Mouse (Mus musculus) midbrain, embryonic 12.5 days (tissue): ENCODE results near the gene Xiap. TPM values are rescaled to one million over a fixed set of nuclear protein-coding genes. Genes with fewer than 3 reads are reported as not detected.
A peak's percentile ranks its signal among the peaks of the same experiment; 100 is the strongest.

Experiments used
- ATAC-seq: fragments of 200-750 bp; cut with Nextera tagmentation; 2 replicates; pipeline ENCODE4 v1.8.0; 2017; ENCODE audit warnings: low read depth, moderate TSS enrichment, moderate library complexity; ENCODE audit not compliant: low FRiP score
- H3K27ac ChIP-seq: fragments of 300-500 bp; sonication (generic); replicated peaks from 2 replicates; pipeline ENCODE4 v1.5.1; 2016; ENCODE audit warnings: mild to moderate bottlenecking
- H3K27me3 ChIP-seq: fragments of 300-500 bp; sonication (generic); 2 replicates; pipeline ENCODE4 v1.6.1; 2016; ENCODE audit warnings: mild to moderate bottlenecking
- H3K36me3 ChIP-seq: fragments of 300-500 bp; sonication (generic); 2 replicates; pipeline ENCODE4 v1.6.1; 2016
- H3K4me1 ChIP-seq: fragments of 300-500 bp; sonication (generic); 2 replicates; pipeline ENCODE4 v1.6.1; 2016
- H3K4me2 ChIP-seq: fragments of 300-500 bp; sonication (generic); replicated peaks from 2 replicates; pipeline ENCODE4 v1.6.1; 2016; ENCODE audit warnings: mild to moderate bottlenecking, moderate library complexity
- H3K4me3 ChIP-seq: fragments of 300-500 bp; sonication (generic); 2 replicates; pipeline ENCODE4 v1.5.1; 2016; ENCODE audit warnings: mild to moderate bottlenecking
- H3K9ac ChIP-seq: fragments of 300-500 bp; sonication (generic); replicated peaks from 2 replicates; pipeline ENCODE4 v1.6.1; 2016; ENCODE audit warnings: mild to moderate bottlenecking, moderate library complexity
- H3K9me3 ChIP-seq: fragments of 300-500 bp; sonication (generic); 2 replicates; pipeline ENCODE4 v1.6.1; 2016; ENCODE audit warnings: mild to moderate bottlenecking
- WGBS: fragments of 180-500 bp; shearing (Covaris S2); methylation state at CpG from one replicate; pipeline ENCODE4 v1.1.7; 2016; 5-methylcytosine and 5-hydroxymethylcytosine counted together
- polyA plus RNA-seq: library from polyadenylated mRNA; unstranded; fragments of >200 nt; fragmentation: Nextera tagmentation; extraction: Ambion mirVana; gene quantifications from 2 replicates; pipeline ENCODE4 v1.2.1, GENCODE M21; 2016

Gene Xiap
- polyA plus RNA-seq, 1 experiment from 2014 or later: 11.1 TPM

DNA sequence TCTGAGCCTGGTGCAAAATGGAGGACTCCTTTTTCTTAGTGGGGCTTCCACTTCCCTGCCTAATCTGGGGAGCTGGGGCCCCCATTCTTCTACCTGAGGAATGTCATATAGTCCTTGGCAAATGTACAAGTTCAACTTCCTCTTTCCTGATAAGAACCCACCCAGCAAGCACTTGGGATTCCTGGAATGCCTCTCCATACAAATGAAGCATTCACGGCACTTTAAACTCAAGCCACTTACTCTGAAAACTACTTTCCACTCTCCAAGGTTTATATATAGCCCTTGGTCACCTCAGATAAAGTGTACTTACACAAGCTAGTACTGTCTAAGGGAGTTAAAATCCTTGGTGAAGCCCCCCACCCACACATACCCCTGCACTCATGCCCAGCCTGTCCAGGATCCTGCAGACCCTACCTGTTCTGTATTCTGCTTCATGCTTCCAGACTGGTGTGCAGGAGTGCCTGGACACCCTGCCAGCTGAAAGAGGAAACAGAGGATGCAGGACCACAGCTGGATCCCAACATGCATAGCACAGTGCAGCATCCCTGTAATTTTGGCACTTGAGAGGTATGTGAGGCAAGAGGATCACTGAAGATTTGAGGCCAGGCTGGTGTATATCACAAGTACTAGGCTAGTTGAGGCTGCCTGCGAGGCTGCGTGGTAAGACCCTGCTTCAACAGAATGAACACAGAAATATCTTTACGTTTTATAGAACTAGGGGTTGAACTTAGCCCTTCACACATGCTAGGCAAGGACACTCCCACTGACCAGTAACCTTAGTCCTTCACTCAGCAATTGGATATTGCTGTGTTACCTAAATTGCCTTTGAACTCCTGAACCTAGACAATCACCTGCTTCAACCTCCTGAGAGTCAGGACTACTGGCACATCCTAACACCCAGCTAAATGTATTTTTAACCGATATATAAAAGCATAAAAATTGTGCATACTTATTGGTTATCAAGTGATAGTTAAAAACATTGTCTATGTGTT lies 8.5 kb upstream of the Xiap start:
- Histone ChIP-seq H3K4me3 (no peak overlapping the region), H3K9me3 (no peaks in the 10 kb centered on the region), H3K36me3 (no peaks in the 10 kb centered on the region), H3K4me2 (no peak overlapping the region), H3K27me3 (no peaks in the 10 kb centered on the region), H3K4me1 (no peaks in the 10 kb centered on the region), H3K27ac (no peak overlapping the region), H3K9ac (no peak overlapping the region)
- WGBS: 78% methylated on average over 5 of the region's 5 CpGs
- ATAC-seq: no peak

DNA sequence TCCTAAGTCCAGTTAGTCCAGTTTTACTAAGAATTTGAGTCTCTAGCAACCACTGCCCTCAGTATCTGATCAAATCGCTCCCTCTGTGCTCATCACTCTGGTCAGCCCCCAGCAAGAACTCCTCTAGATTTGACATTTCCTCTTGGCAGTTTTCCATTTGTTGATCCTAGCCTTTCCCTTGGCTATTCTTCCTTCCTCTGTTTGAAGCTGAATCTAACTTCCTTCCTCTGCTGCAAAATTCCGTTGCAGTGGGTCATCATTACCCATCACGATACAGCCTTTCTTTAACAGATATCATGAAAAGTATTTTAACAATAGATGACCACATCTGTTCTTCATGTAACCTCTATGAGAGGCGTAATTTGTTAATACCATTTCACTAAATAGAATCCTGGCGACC lies 2.5 kb upstream of the Xiap start:
- no peak overlapping the region for H3K4me2 ChIP-seq
- H3K9me3 ChIP-seq: no peaks in the 10 kb centered on the region
- H3K36me3 ChIP-seq: no peaks in the 10 kb centered on the region
- no peak overlapping the region for H3K9ac ChIP-seq
- no peak for ATAC-seq
- H3K27me3 ChIP-seq: no peaks in the 10 kb centered on the region
- no peaks in the 10 kb centered on the region for H3K4me1 ChIP-seq
- no peak overlapping the region for H3K4me3 ChIP-seq
- no peak overlapping the region for H3K27ac ChIP-seq
- 80% methylated on average over 5 of the region's 5 CpGs for WGBS

DNA sequence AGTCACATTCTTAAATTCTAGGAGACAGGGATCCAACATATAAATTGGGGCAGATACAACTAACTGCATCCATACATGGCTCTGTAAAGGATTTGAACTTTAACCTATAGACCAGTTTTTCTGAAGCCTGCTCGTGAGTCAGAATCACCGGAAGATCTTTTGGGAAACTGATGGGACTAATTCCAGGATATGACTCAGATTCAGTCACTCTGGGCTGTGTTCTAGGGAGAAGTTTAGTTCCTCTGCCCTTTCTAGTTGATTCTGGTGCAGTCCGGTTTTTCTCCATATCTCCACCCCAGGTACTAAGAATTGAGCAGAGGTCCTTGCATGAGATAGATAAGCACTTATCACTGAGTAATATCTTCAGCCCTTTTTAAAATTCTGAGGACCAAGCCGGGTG lies 1.6 kb upstream of the Xiap start:
- Histone ChIP-seq H3K36me3 (no peaks in the 10 kb centered on the region), H3K4me3 (no peak overlapping the region), H3K4me2 (no peak overlapping the region), H3K27me3 (no peaks in the 10 kb centered on the region), H3K4me1 (no peaks in the 10 kb centered on the region), H3K9me3 (no peaks in the 10 kb centered on the region), H3K9ac (no peak overlapping the region), H3K27ac (no peak overlapping the region)
- 84% methylated on average over 4 of the region's 4 CpGs for WGBS
- ATAC-seq: no peak

DNA sequence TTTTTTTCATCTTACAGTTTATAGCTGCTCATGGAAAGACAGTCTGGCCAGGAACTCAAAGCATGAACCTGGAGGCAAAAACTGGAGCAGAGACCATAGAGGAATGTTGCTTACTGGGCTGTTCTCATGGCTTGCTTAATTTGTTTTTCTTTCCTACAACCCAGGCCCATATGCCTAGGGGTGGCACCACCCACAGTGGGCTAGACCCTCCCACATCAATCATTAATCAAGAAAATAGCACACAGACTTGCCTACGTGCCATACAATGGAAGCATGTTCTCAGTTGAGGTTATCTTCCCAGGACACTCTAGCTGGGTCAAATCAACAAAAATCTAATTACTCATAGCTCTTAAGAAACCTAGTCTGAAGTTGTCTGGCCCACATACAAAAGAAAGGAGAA lies 4.1 kb downstream of the Xiap start:
- no peak for ATAC-seq
- Histone ChIP-seq H3K27ac (no peak overlapping the region), H3K4me3 (no peak overlapping the region), H3K27me3 (no peaks in the 10 kb centered on the region), H3K9ac (no peak overlapping the region), H3K36me3 (no peaks in the 10 kb centered on the region), H3K9me3 (no peaks in the 10 kb centered on the region), H3K4me2 (no peak overlapping the region), H3K4me1 (no peaks in the 10 kb centered on the region)
- 75% methylated on average over 1 of the region's 1 CpGs for WGBS

DNA sequence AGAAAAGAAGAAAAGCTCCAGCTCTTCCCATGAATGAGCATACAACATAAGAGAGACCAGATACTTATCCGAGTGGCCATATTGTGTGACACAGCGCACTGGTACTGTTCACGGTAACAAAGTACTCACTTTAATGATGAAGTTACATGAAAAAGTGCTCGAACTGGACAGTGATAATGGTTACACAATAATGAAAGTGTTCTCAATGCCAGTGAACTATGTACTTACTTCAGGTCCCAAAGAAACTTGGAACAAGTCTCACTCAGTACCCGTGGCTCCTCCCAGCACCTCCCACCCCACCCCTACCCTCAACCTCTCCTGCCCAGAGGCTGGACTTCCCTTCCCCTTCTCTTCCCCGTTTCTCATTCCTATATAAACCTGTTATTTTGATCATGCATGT lies 5.6 kb downstream of the Xiap start:
- H3K9me3 ChIP-seq: no peaks in the 10 kb centered on the region
- no peak overlapping the region for H3K4me2 ChIP-seq
- no peak overlapping the region for H3K27ac ChIP-seq
- no peak overlapping the region for H3K9ac ChIP-seq
- no peaks in the 10 kb centered on the region for H3K4me1 ChIP-seq
- H3K36me3 ChIP-seq: no peaks in the 10 kb centered on the region
- 90% methylated on average over 6 of the region's 6 CpGs for WGBS
- ATAC-seq: no peak
- H3K27me3 ChIP-seq: no peaks in the 10 kb centered on the region
- H3K4me3 ChIP-seq: no peak overlapping the region

DNA sequence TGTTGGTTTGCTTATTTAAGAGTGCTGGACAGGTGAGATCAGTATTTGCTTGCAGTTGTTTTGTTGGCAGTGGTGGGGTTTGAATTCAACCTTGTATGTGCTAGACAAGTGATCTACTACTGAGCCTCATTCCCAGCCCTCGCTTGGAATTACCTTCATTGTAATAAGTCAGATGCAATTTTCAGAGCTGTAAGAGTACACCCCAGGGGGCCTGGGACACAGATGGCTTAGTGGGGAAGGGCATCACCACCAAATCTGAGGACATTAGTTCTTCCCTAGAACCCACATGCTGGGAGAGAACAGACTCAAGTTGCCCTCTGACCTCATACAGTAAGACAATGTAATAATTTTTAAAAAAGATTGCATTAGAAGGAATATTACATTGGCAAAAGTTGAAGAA lies 7.3 kb downstream of the Xiap start:
- Histone ChIP-seq H3K9me3 (no peaks in the 10 kb centered on the region), H3K36me3 (no peaks in the 10 kb centered on the region), H3K27me3 (no peaks in the 10 kb centered on the region), H3K9ac (no peak overlapping the region), H3K4me2 (no peak overlapping the region), H3K27ac (no peak overlapping the region), H3K4me1 (peaks cover 4% of the 10 kb centered on the region; the same call in 1 of the 2 replicates), H3K4me3 (no peak overlapping the region)
- no peak for ATAC-seq
- WGBS: 73% methylated on average over 1 of the region's 1 CpGs

DNA sequence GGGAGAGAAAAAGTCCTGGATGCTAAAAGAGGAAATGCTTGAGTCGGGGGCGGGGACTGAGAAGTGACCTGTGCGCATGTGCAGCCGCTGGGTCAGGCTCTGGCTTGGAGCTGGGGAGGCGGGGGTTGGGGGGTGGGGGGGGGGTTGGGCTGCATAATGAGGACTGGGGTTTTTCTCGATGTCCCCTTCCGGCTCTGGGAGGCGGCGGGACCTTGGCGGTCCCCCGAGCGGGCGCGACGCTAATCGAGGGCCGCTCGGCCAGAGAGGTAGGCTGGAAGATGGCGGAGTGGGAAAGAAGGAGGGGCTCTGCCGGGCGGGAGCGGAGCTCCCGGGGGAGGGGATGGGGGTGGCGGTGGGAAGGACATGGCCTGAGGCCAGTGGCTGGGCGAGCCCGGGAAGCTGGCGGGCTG lies 8.3 kb downstream of the Xiap start:
- Histone ChIP-seq H3K4me1 (peaks cover 4% of the 10 kb centered on the region; the same call in 1 of the 2 replicates), H3K36me3 (no peaks in the 10 kb centered on the region), H3K4me2 (peak overlapping the region; percentile 48), H3K4me3 (peak overlapping the region; percentile 47), H3K27ac (peak overlapping the region; percentile 91), H3K27me3 (no peaks in the 10 kb centered on the region), H3K9me3 (no peaks in the 10 kb centered on the region), H3K9ac (peak overlapping the region; percentile 59)
- WGBS: 32% methylated on average over 26 of the region's 27 CpGs
- peak; percentile 81 for ATAC-seq

DNA sequence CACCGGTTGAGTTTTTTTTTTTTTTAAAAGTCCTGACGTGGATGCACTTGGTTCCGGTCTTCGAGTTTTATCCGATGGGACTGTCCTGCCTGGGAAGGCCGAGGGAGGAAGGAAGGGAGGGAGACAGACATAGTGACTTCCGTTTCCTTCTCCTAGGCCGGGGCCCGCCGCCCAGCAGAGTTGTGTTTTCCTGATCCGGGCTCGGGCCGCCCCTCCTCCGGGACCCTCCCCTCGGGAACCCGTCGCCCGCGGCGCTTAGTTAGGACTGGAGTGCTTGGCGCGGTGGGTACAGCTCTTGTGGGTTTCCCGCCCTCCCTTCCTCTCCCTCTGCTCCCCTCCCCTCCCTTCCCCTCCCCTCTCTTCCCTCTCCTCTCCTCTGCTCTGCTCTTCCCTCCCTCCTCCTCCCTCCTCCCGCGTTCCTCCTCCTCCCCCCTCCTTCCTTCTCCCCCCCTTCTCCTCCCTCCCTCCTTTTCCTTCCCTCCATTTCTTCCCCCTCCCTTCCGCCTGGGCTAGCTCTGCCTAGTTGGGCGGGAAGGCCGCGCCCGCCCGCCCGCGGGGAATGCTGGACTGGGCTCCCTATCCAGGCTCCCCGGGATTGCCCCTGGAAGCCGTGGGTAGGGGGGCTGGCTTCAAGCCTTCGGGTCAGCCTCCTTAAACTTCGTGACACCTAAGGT lies 8.9 kb downstream of the Xiap start:
- WGBS: 27% methylated on average over 31 of the region's 37 CpGs
- H3K9ac ChIP-seq: peak overlapping the region; percentile 59
- peak overlapping the region; percentile 91 for H3K27ac ChIP-seq
- peak overlapping the region; percentile 47 for H3K4me3 ChIP-seq
- H3K4me1 ChIP-seq: peaks cover 4% of the 10 kb centered on the region; the same call in 1 of the 2 replicates
- peak overlapping the region; percentile 48 for H3K4me2 ChIP-seq
- no peaks in the 10 kb centered on the region for H3K27me3 ChIP-seq
- ATAC-seq: peak; percentile 91
- H3K9me3 ChIP-seq: no peaks in the 10 kb centered on the region
- H3K36me3 ChIP-seq: no peaks in the 10 kb centered on the region

DNA sequence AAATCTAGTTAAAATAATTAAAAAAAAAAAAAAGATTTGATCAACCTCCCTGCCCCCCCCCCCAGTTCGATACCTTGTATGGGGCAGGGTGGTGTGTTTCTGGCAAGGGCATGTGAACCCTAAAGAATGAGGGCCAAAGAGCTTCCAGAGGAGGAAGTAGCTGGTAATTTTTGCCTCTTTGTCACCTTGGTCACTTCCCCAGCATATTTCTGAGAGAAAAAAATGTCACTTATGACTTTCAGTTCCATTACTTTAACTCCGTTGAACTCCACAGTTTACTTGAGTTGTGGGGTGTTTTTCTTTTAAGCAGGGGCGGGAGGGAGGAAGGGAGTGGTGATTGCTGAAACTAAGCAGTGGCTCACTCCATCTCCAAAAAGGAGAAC lies 9.4 kb downstream of the Xiap start:
- WGBS: 28% methylated on average over 3 of the region's 3 CpGs
- peak overlapping the region; percentile 48 for H3K4me2 ChIP-seq
- ATAC-seq: no peak
- no peaks in the 10 kb centered on the region for H3K9me3 ChIP-seq
- H3K4me3 ChIP-seq: peak overlapping the region; percentile 47
- H3K27me3 ChIP-seq: no peaks in the 10 kb centered on the region
- peak overlapping the region; percentile 59; the same call in 1 of the 2 replicates for H3K9ac ChIP-seq
- no peaks in the 10 kb centered on the region for H3K36me3 ChIP-seq
- peaks cover 4% of the 10 kb centered on the region; the same call in 1 of the 2 replicates for H3K4me1 ChIP-seq
- H3K27ac ChIP-seq: peak overlapping the region; percentile 91

DNA sequence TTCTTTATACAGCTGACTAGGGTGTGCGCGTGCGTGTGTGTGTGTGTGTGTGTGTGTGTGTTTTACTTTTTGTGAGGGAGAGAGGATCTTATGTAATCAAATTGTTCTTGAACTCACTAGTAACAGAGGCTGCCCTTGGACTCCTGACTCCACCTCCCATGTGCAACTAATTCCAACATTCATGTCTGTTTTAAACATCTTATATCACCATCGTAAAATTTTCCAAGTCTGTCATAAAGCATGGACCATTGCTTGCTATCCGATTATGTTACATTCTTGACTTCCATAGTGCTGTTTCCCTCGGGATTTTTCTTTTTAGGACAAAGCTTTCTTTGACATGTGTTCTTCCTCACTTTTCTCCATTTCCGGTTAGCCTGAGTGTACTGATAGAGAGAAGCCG lies 28.3 kb downstream of the Xiap start:
- ATAC-seq: no peak
- H3K4me1 ChIP-seq: no peaks in the 10 kb centered on the region
- H3K9me3 ChIP-seq: no peaks in the 10 kb centered on the region
- H3K9ac ChIP-seq: no peak overlapping the region
- H3K4me3 ChIP-seq: no peak overlapping the region
- H3K27me3 ChIP-seq: no peaks in the 10 kb centered on the region
- H3K27ac ChIP-seq: no peak overlapping the region
- H3K36me3 ChIP-seq: no peaks in the 10 kb centered on the region
- WGBS: 89% methylated on average over 8 of the region's 8 CpGs
- no peak overlapping the region for H3K4me2 ChIP-seq

DNA sequence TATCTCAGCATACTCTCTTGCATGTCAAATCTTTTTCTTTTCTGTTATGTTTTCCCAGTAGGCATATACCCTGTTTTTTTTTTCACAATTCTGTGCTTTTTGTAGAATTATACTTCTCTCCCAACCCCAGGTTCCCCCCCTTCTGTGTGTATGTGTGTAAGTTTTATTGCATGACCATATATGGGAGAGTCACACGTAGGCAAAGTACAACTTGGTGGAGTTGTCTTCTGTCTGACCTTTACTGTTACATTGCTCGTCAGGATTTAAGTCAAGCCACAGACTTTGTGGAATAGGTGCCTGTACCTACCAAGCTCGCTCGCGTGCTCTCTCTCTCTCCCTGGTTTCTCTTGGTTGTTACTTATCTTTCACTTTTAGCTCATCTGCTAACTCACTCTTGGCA lies 28.7 kb downstream of the Xiap start:
- no peak overlapping the region for H3K9ac ChIP-seq
- no peak overlapping the region for H3K4me3 ChIP-seq
- no peaks in the 10 kb centered on the region for H3K4me1 ChIP-seq
- no peak overlapping the region for H3K4me2 ChIP-seq
- no peak for ATAC-seq
- WGBS: 91% methylated on average over 5 of the region's 5 CpGs
- no peaks in the 10 kb centered on the region for H3K27me3 ChIP-seq
- H3K9me3 ChIP-seq: no peaks in the 10 kb centered on the region
- no peaks in the 10 kb centered on the region for H3K36me3 ChIP-seq
- no peak overlapping the region for H3K27ac ChIP-seq

DNA sequence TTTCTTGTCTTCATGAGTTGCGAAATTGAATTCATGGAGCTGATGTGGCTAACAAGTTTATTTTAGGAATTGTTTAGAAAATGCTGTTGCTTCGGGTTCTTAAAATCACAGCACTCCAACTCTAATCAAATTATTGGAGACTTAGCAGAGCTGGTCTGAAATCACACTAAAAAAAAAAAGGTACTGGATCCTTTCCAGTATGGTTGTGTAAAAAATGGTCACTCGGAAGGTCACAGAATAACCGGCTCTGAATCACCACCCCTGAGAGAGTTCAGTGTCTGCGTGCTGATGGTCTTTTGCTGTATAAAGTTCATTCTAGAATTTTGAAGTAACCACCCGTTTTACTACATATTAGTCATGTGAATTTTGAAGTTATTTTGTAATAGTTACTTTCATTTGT lies 47.7 kb downstream of the Xiap start:
- Histone ChIP-seq H3K9ac (no peak overlapping the region), H3K27me3 (no peaks in the 10 kb centered on the region), H3K4me3 (no peak overlapping the region), H3K36me3 (peaks cover 18% of the 10 kb centered on the region), H3K4me1 (no peaks in the 10 kb centered on the region), H3K9me3 (no peaks in the 10 kb centered on the region), H3K4me2 (no peak overlapping the region), H3K27ac (no peak overlapping the region)
- no peak for ATAC-seq
- 93% methylated on average over 6 of the region's 6 CpGs for WGBS
